Mouse (Mus musculus) myocyte (in vitro differentiated cells): ENCODE results near the gene Cops8. TPM values are rescaled to one million over a fixed set of nuclear protein-coding genes. Genes with fewer than 3 reads are reported as not detected.

ENCODE experiments used
- H3K27me3 ChIP-seq: one replicate; pipeline ENCODE4 v1.6.1; 2011; ENCODE audit not compliant: control insufficient read depth, insufficient read depth, insufficient read length
- H3K36me3 ChIP-seq: one replicate; pipeline ENCODE4 v1.6.1; 2011; ENCODE audit not compliant: control insufficient read depth, insufficient read depth
- H3K4me2 ChIP-seq: one replicate; pipeline ENCODE4 v1.6.1; 2011; ENCODE audit warnings: low read depth, control low read depth
- H3K4me3 ChIP-seq: one replicate; pipeline ENCODE4 v1.5.1; 2011; ENCODE audit warnings: mild to moderate bottlenecking, control low read depth, moderate library complexity
- H3K79me2 ChIP-seq: one replicate; pipeline ENCODE4 v1.6.1; 2011; ENCODE audit not compliant: control insufficient read depth, insufficient read depth
- H3ac ChIP-seq: one replicate; pipeline ENCODE4 v1.6.1; 2011; ENCODE audit not compliant: control insufficient read depth, insufficient read length
- CEBPB ChIP-seq: IDR thresholded peaks from 2 replicates; pipeline ENCODE4 v1.6.1; 2011; ENCODE audit warnings: mild to moderate bottlenecking, moderate library complexity; ENCODE audit not compliant: poor library complexity, insufficient read depth, severe bottlenecking
- E2F4 ChIP-seq: IDR thresholded peaks from one replicate; pipeline ENCODE4 v1.6.1; 2011; ENCODE audit warnings: mild to moderate bottlenecking, control low read depth, moderate library complexity; ENCODE audit not compliant: insufficient read depth
- MAX ChIP-seq: IDR thresholded peaks from one replicate; pipeline ENCODE4 v1.6.1; 2011; ENCODE audit warnings: low read depth, mild to moderate bottlenecking, control low read depth
- MYOD1 ChIP-seq, 3 experiments: IDR thresholded peaks; one replicate each; pipeline ENCODE4 v1.6.1; 2011; ENCODE audit warnings: control low read depth in 2 of 3, low read depth in 2 of 3, mild to moderate bottlenecking in 2 of 3, moderate library complexity in 1 of 3; ENCODE audit not compliant: insufficient read length in 2 of 3, control insufficient read depth in 1 of 3
- MYOG ChIP-seq, 3 experiments: IDR thresholded peaks; one replicate each; pipeline ENCODE4 v1.6.1; 2011; ENCODE audit warnings: control low read depth in 2 of 3, low read depth in 2 of 3, mild to moderate bottlenecking in 2 of 3; ENCODE audit not compliant: insufficient read length in 2 of 3, control insufficient read depth in 1 of 3, insufficient read depth in 1 of 3
- POLR2A ChIP-seq: IDR thresholded peaks from one replicate; pipeline ENCODE4 v1.6.1; 2011; ENCODE audit warnings: low read depth, mild to moderate bottlenecking, control low read depth, moderate library complexity; ENCODE audit not compliant: insufficient read length
- POLR2AphosphoS2 ChIP-seq: IDR thresholded peaks from one replicate; pipeline ENCODE4 v1.6.1; 2011; ENCODE audit warnings: low read depth, control low read depth; ENCODE audit not compliant: insufficient read length
- REST ChIP-seq: IDR thresholded peaks from one replicate; pipeline ENCODE4 v1.6.1; 2011; ENCODE audit warnings: mild to moderate bottlenecking, control low read depth, moderate library complexity; ENCODE audit not compliant: insufficient read depth, insufficient read length
- SRF ChIP-seq: IDR thresholded peaks from one replicate; pipeline ENCODE4 v1.6.1; 2011; ENCODE audit warnings: low read depth; ENCODE audit not compliant: control insufficient read depth, insufficient read length
- TCF12 ChIP-seq: IDR thresholded peaks from one replicate; pipeline ENCODE4 v1.6.1; 2011; ENCODE audit warnings: mild to moderate bottlenecking, control low read depth; ENCODE audit not compliant: poor library complexity, insufficient read depth, severe bottlenecking
- TCF3 ChIP-seq: IDR thresholded peaks from one replicate; pipeline ENCODE4 v1.6.1; 2011; ENCODE audit warnings: low read depth, control low read depth; ENCODE audit not compliant: insufficient read length
- USF1 ChIP-seq: IDR thresholded peaks from one replicate; pipeline ENCODE4 v1.6.1; 2011; ENCODE audit warnings: low read depth, mild to moderate bottlenecking, control low read depth, moderate library complexity
- polyA plus RNA-seq: library from polyadenylated mRNA; unstranded; fragments of >200 nt; fragmentation: generic; extraction: Trizol; gene quantifications from one replicate; pipeline ENCODE4 v1.2.1, GENCODE M21; 2012; ENCODE audit warnings: missing spikeins

Cops8 gene
- polyA plus RNA-seq, 1 experiment: 98.1 TPM

- H3K79me2 ChIP-seq: peaks cover 25% of the 10 kb centered on the region
- peaks cover 20% of the 10 kb centered on the region for H3K36me3 ChIP-seq
- no peaks in the 10 kb centered on the region for H3K27me3 ChIP-seq
- H3K4me2 ChIP-seq: peak overlapping the region; percentile 82
- TF ChIP-seq MAX (no peak), TCF12 (no peak), USF1 (no peak)
- H3K4me3 ChIP-seq: peak overlapping the region; percentile 64
- peak overlapping the region; percentile 16 for H3ac ChIP-seq
These were observed 743 bp downstream of the Cops8 start for GRCm38 (mm10) chr1:90603561-90603887.

- Histone ChIP-seq H3ac (no peak overlapping the region), H3K4me2 (no peak overlapping the region), H3K27me3 (no peaks in the 10 kb centered on the region), H3K4me3 (no peak overlapping the region), H3K79me2 (peaks cover 15% of the 10 kb centered on the region), H3K36me3 (peaks cover 46% of the 10 kb centered on the region)
- no peak for TF ChIP-seq POLR2A
- no peak for TF ChIP-seq MYOD1 (IDR thresholded peaks at IDR 0.05; ENCODE audit: control insufficient read depth in 1 of 3, insufficient read length in 2 of 3, low read depth in 2 of 3)
- no peak for TF ChIP-seq MYOG (IDR thresholded peaks at IDR 0.05; ENCODE audit: control insufficient read depth in 1 of 3, insufficient read depth in 1 of 3, insufficient read length in 2 of 3, low read depth in 2 of 3)
- TF ChIP-seq TCF3: no peak
- TF ChIP-seq REST: no peak
- TF ChIP-seq E2F4: no peak
- no peak for TF ChIP-seq USF1
- no peak for TF ChIP-seq SRF
- TF ChIP-seq CEBPB: no peak
- TF ChIP-seq TCF12: no peak
- TF ChIP-seq POLR2AphosphoS2: no peak
- TF ChIP-seq MAX: no peak
These were observed 6.6 kb downstream of the Cops8 start for GRCm38 (mm10) chr1:90609363-90609762.

- no peak overlapping the region for H3K4me3 ChIP-seq
- H3ac ChIP-seq: no peak overlapping the region
- no peak for TF ChIP-seq MYOD1 (IDR thresholded peaks at IDR 0.05; ENCODE audit: control insufficient read depth in 1 of 3, insufficient read length in 2 of 3, low read depth in 2 of 3)
- no peak for TF ChIP-seq SRF
- no peak for TF ChIP-seq REST
- no peak for TF ChIP-seq CEBPB
- TF ChIP-seq TCF3: no peak
- TF ChIP-seq USF1: no peak
- no peak for TF ChIP-seq POLR2AphosphoS2
- no peak for TF ChIP-seq E2F4
- TF ChIP-seq MAX: no peak
- TF ChIP-seq POLR2A: no peak
- TF ChIP-seq MYOG (IDR thresholded peaks at IDR 0.05; ENCODE audit: control insufficient read depth in 1 of 3, insufficient read depth in 1 of 3, insufficient read length in 2 of 3, low read depth in 2 of 3): no peak
- no peak for TF ChIP-seq TCF12
- no peak overlapping the region for H3K4me2 ChIP-seq
- H3K79me2 ChIP-seq: no peaks in the 10 kb centered on the region
- peaks cover 2% of the 10 kb centered on the region for H3K36me3 ChIP-seq
- H3K27me3 ChIP-seq: no peaks in the 10 kb centered on the region
These were observed 14.5 kb downstream of the Cops8 start for GRCm38 (mm10) chr1:90617258-90617657.

GRCm38 (mm10) chr1:90633415-90634030 is 30.7 kb downstream of the Cops8 start:
- TF ChIP-seq TCF12: peak; percentile 33
- TF ChIP-seq POLR2A: no peak
- TF ChIP-seq MYOG (IDR thresholded peaks at IDR 0.05; ENCODE audit: control insufficient read depth in 1 of 3, insufficient read depth in 1 of 3, insufficient read length in 2 of 3, low read depth in 2 of 3): peak in 1 of 3 experiments; percentile 43
- peak in 1 of 3 experiments; percentile 15 for TF ChIP-seq MYOD1 (IDR thresholded peaks at IDR 0.05; ENCODE audit: control insufficient read depth in 1 of 3, insufficient read length in 2 of 3, low read depth in 2 of 3)
- TF ChIP-seq USF1: no peak
- no peak for TF ChIP-seq POLR2AphosphoS2
- no peak for TF ChIP-seq CEBPB
- TF ChIP-seq E2F4: no peak
- TF ChIP-seq MAX: no peak
- peak; percentile 8 for TF ChIP-seq TCF3
- no peaks in the 10 kb centered on the region for H3K27me3 ChIP-seq
- no peaks in the 10 kb centered on the region for H3K79me2 ChIP-seq
- no peaks in the 10 kb centered on the region for H3K36me3 ChIP-seq
- H3K4me3 ChIP-seq: no peak overlapping the region
- H3ac ChIP-seq: no peak overlapping the region
- peak overlapping the region; percentile 50 for H3K4me2 ChIP-seq

GRCm38 (mm10) chr1:90634205-90634745 is 31.5 kb downstream of the Cops8 start:
- Histone ChIP-seq H3K36me3 (no peaks in the 10 kb centered on the region), H3K4me3 (no peak overlapping the region)
- TF ChIP-seq POLR2A (no peak), MYOG (IDR thresholded peaks at IDR 0.05; ENCODE audit: control insufficient read depth in 1 of 3, insufficient read depth in 1 of 3, insufficient read length in 2 of 3, low read depth in 2 of 3) (peak in 1 of 3 experiments; percentile 33)

More at GRCm38 (mm10) chr1:90634205-90634745, 31.5 kb downstream of the Cops8 start:
- H3K27me3 ChIP-seq: no peaks in the 10 kb centered on the region
- H3K79me2 ChIP-seq: no peaks in the 10 kb centered on the region
- H3ac ChIP-seq: no peak overlapping the region
- peak overlapping the region; percentile 50 for H3K4me2 ChIP-seq
